Mouse (Mus musculus): Measurements from ENCODE around the gene Tmem170b. TPM values are rescaled to one million over a fixed set of nuclear protein-coding genes. Genes with fewer than 3 reads are reported as not detected.

Tmem170b gene
- polyA plus RNA-seq, 1 experiment, result 0.73 TPM

DNA sequence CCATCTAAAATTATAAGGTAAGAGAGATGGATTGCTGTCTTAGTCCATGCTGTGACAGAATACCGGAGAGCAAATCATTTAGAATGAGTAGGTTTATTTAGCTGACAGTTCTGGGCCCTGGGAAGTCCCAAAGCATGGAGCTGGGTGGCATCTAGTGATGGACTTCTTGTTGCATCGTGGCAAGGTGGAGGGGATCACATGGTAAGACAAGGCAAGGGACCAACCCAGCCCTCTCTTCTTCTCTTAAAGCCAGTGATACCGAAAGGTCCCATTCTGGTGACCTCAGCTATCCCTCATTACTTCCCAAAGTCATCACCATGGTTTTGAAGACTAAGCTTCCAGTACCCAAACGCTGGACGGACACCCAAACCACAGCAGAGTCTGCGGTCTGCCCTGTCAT lies 42.3 kb downstream of the Tmem170b start:
- no peak overlapping the region for H3ac ChIP-seq (ENCODE audit: control insufficient read depth, insufficient read length, low read depth)
- H3K79me3 ChIP-seq (ENCODE audit: low read depth), result no peaks in the 10 kb centered on the region
- no peaks in the 10 kb centered on the region for H3K36me3 ChIP-seq (ENCODE audit: control insufficient read depth, insufficient read depth)
- no peaks in the 10 kb centered on the region for H3K27me3 ChIP-seq (ENCODE audit: control insufficient read depth, insufficient read depth, insufficient read length)
- TF ChIP-seq FOSL1 (IDR thresholded peaks at IDR 0.05; ENCODE audit: insufficient read depth, low read length, poor library complexity, severe bottlenecking) (no peak), CEBPB (IDR thresholded peaks at IDR 0.05; ENCODE audit: low read depth) (no peak), MYOD1 (IDR thresholded peaks at IDR 0.05; ENCODE audit: control insufficient read depth, insufficient read length, low read depth) (no peak), USF1 (IDR thresholded peaks at IDR 0.05; ENCODE audit: low read depth) (no peak), CTCF (IDR thresholded peaks at IDR 0.05; ENCODE audit: control insufficient read depth, insufficient read depth, insufficient read length) (no peak), MAX (IDR thresholded peaks at IDR 0.05) (no peak), MYOG (IDR thresholded peaks at IDR 0.05; ENCODE audit: control insufficient read depth, extremely low read depth, insufficient read length) (no peak)
- H3K79me2 ChIP-seq (ENCODE audit: control insufficient read depth, insufficient read depth), result no peaks in the 10 kb centered on the region
- no peak overlapping the region for H3K4me3 ChIP-seq (ENCODE audit: insufficient read depth, poor library complexity, severe bottlenecking)

DNA sequence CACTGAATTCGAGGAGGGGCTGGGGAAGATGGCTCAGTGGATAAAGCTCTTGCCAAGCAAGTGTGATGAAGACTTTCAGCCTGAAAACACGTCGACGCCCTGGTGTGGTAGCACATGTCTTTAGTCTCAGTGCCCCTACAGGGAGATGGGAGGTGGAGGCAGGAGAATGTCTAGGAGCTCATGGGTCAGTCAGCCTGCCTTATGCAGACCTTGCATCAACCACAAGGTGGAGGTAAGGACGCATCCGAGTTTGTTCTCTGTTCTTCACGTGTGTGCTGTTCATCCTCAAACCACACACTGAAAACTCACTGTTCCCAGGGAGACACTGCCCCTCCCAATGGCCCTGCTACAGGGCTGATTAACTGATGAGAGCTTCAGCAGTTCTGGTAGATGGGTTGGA lies 45.0 kb downstream of the Tmem170b start:
- TF ChIP-seq MYOG (IDR thresholded peaks at IDR 0.05; ENCODE audit: control insufficient read depth, extremely low read depth, insufficient read length) (no peak), FOSL1 (IDR thresholded peaks at IDR 0.05; ENCODE audit: insufficient read depth, low read length, poor library complexity, severe bottlenecking) (no peak), CEBPB (IDR thresholded peaks at IDR 0.05; ENCODE audit: low read depth) (no peak)
- H3K79me2 ChIP-seq (ENCODE audit: control insufficient read depth, insufficient read depth), result no peaks in the 10 kb centered on the region
- H3K4me3 ChIP-seq (ENCODE audit: insufficient read depth, poor library complexity, severe bottlenecking), result no peak overlapping the region
- H3ac ChIP-seq (ENCODE audit: control insufficient read depth, insufficient read length, low read depth), result no peak overlapping the region
- H3K27me3 ChIP-seq (ENCODE audit: control insufficient read depth, insufficient read depth, insufficient read length), result no peaks in the 10 kb centered on the region
- H3K36me3 ChIP-seq (ENCODE audit: control insufficient read depth, insufficient read depth), result no peaks in the 10 kb centered on the region
- no peaks in the 10 kb centered on the region for H3K79me3 ChIP-seq (ENCODE audit: low read depth)

DNA sequence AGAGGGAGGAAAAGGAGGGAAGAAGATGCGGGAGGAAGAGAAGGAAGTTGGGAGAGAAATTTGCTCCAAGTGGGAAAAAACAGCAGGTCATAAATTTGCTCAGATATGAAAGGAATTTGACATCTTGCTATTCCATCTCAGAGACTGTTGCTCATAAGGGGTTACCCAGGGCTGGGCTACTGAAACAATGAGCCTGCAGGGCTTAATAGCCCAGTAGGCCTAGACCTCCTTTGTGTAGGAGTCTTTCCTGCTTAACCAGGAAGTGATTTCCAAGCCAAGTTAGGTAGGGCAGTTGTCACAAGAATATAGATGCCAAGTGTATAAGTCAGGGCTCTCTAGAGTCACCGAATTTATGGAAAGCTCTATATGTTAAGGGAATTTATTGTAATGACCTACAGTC lies 48.1 kb downstream of the Tmem170b start:
- no peak for TF ChIP-seq MYOG (IDR thresholded peaks at IDR 0.05; ENCODE audit: control insufficient read depth, extremely low read depth, insufficient read length)
- TF ChIP-seq MAX (IDR thresholded peaks at IDR 0.05), result no peak
- no peak for TF ChIP-seq CEBPB (IDR thresholded peaks at IDR 0.05; ENCODE audit: low read depth)
- TF ChIP-seq FOSL1 (IDR thresholded peaks at IDR 0.05; ENCODE audit: insufficient read depth, low read length, poor library complexity, severe bottlenecking), result no peak
- TF ChIP-seq MYOD1 (IDR thresholded peaks at IDR 0.05; ENCODE audit: control insufficient read depth, insufficient read length, low read depth), result no peak
- no peak for TF ChIP-seq CTCF (IDR thresholded peaks at IDR 0.05; ENCODE audit: control insufficient read depth, insufficient read depth, insufficient read length)
- no peak for TF ChIP-seq USF1 (IDR thresholded peaks at IDR 0.05; ENCODE audit: low read depth)

DNA sequence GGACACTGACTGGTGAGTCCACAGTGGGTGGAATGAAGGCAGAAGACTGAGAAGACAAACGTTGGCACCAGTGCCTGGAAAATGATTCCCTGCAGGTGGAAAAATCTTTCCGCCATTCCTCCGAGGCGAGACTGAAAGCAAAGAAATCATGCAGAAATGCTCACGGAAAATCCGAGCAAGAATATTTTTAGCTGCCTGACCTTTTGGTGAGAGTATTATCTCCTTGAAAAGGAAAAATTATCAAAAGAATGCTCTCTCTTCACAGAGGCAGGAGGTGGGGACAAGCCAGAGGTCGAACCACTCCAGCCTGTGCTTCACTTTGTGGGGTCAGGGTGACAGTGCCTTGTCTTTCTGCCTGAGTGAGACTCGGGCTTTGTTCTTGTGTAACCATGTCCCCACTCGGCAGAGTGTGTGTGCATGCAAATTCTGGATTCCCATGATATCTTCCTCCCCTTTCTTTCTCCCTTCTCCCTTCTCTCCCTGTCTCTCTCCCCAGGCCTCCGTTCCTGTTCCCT lies 49.9 kb downstream of the Tmem170b start:
- Histone ChIP-seq H3K27me3 (ENCODE audit: control insufficient read depth, insufficient read depth, insufficient read length) (no peaks in the 10 kb centered on the region), H3K79me3 (ENCODE audit: low read depth) (no peaks in the 10 kb centered on the region), H3K36me3 (ENCODE audit: control insufficient read depth, insufficient read depth) (no peaks in the 10 kb centered on the region), H3K79me2 (ENCODE audit: control insufficient read depth, insufficient read depth) (no peaks in the 10 kb centered on the region), H3K4me3 (ENCODE audit: insufficient read depth, poor library complexity, severe bottlenecking) (no peak overlapping the region), H3ac (ENCODE audit: control insufficient read depth, insufficient read length, low read depth) (no peak overlapping the region)
- TF ChIP-seq MAX (IDR thresholded peaks at IDR 0.05) (no peak), CEBPB (IDR thresholded peaks at IDR 0.05; ENCODE audit: low read depth) (no peak), CTCF (IDR thresholded peaks at IDR 0.05; ENCODE audit: control insufficient read depth, insufficient read depth, insufficient read length) (no peak), USF1 (IDR thresholded peaks at IDR 0.05; ENCODE audit: low read depth) (no peak), MYOD1 (IDR thresholded peaks at IDR 0.05; ENCODE audit: control insufficient read depth, insufficient read length, low read depth) (no peak)

More for the DNA sequence above, 48.1 kb downstream of the Tmem170b start:
- Histone ChIP-seq H3ac (ENCODE audit: control insufficient read depth, insufficient read length, low read depth) (no peak overlapping the region), H3K4me3 (ENCODE audit: insufficient read depth, poor library complexity, severe bottlenecking) (no peak overlapping the region), H3K27me3 (ENCODE audit: control insufficient read depth, insufficient read depth, insufficient read length) (no peaks in the 10 kb centered on the region), H3K36me3 (ENCODE audit: control insufficient read depth, insufficient read depth) (no peaks in the 10 kb centered on the region), H3K79me2 (ENCODE audit: control insufficient read depth, insufficient read depth) (no peaks in the 10 kb centered on the region), H3K79me3 (ENCODE audit: low read depth) (no peaks in the 10 kb centered on the region)

DNA sequence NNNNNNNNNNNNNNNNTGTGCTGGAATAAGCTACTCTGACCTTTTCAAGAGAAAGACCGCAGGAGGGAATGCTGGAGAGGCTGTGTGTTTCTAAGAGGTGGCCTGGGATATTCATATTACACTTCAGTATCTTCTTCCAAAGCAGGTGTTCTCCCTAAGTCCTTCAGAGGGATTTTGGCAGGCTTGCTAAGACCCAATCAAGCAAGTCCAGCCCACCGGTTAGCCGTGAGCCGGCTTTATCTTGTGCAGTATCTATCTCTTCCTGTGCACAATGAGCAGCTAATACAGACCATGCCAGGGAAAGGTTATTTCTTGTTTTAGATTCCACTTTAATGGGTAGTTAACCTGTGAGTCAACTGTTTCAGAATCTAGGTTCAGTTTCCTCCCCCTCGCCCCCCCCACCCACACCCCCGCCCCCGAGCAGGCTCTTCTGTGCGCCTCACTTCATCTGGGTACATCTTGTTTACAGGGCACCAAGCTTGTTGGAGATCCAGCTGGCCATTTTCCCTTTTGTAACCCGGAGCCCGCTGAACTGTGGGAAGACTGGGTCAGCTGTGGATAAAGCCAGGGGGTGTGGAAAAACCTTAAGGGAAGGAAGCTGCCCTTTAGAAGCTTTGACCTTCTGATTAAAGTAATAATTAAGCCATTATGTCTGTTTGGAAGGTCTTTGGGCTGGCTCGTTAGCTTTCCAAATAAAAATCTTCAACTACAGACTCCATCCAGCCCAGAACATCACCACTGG lies 54.5 kb downstream of the Tmem170b start:
- no peaks in the 10 kb centered on the region for H3K79me3 ChIP-seq (ENCODE audit: low read depth)
- H3K79me2 ChIP-seq (ENCODE audit: control insufficient read depth, insufficient read depth), result no peaks in the 10 kb centered on the region
- H3K27me3 ChIP-seq (ENCODE audit: control insufficient read depth, insufficient read depth, insufficient read length), result no peaks in the 10 kb centered on the region
- no peak overlapping the region for H3K4me3 ChIP-seq (ENCODE audit: insufficient read depth, poor library complexity, severe bottlenecking)
- no peaks in the 10 kb centered on the region for H3K36me3 ChIP-seq (ENCODE audit: control insufficient read depth, insufficient read depth)
- TF ChIP-seq CTCF (IDR thresholded peaks at IDR 0.05; ENCODE audit: control insufficient read depth, insufficient read depth, insufficient read length) (no peak), MAX (IDR thresholded peaks at IDR 0.05) (no peak), MYOD1 (IDR thresholded peaks at IDR 0.05; ENCODE audit: control insufficient read depth, insufficient read length, low read depth) (no peak), FOSL1 (IDR thresholded peaks at IDR 0.05; ENCODE audit: insufficient read depth, low read length, poor library complexity, severe bottlenecking) (no peak), MYOG (IDR thresholded peaks at IDR 0.05; ENCODE audit: control insufficient read depth, extremely low read depth, insufficient read length) (no peak), USF1 (IDR thresholded peaks at IDR 0.05; ENCODE audit: low read depth) (no peak), CEBPB (IDR thresholded peaks at IDR 0.05; ENCODE audit: low read depth) (no peak)
- no peak overlapping the region for H3ac ChIP-seq (ENCODE audit: control insufficient read depth, insufficient read length, low read depth)

DNA sequence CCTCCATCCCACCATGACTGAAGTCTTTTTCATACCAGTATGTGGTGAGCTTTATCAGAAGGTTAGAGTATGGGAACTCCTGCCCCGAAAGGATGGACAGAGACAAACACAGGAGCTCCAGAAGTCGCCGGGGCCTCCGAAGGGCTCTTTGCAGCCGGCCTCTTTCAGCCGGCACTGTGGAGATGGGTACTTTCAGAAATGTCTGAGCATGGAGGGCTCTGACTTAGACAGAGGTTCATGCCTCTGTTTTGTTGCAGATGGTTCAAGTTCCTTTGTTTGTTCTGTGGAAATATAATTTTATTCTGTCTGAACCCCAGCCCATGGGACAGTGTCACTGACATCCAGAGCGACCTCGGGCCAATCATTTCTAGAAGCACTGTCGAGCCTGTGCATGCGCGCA lies 55.4 kb downstream of the Tmem170b start:
- Histone ChIP-seq H3ac (ENCODE audit: control insufficient read depth, insufficient read length, low read depth) (no peak overlapping the region), H3K36me3 (ENCODE audit: control insufficient read depth, insufficient read depth) (no peaks in the 10 kb centered on the region), H3K79me3 (ENCODE audit: low read depth) (no peaks in the 10 kb centered on the region), H3K4me3 (ENCODE audit: insufficient read depth, poor library complexity, severe bottlenecking) (no peak overlapping the region), H3K27me3 (ENCODE audit: control insufficient read depth, insufficient read depth, insufficient read length) (no peaks in the 10 kb centered on the region), H3K79me2 (ENCODE audit: control insufficient read depth, insufficient read depth) (no peaks in the 10 kb centered on the region)
- TF ChIP-seq MAX (IDR thresholded peaks at IDR 0.05) (no peak), CTCF (IDR thresholded peaks at IDR 0.05; ENCODE audit: control insufficient read depth, insufficient read depth, insufficient read length) (no peak), USF1 (IDR thresholded peaks at IDR 0.05; ENCODE audit: low read depth) (no peak), MYOD1 (IDR thresholded peaks at IDR 0.05; ENCODE audit: control insufficient read depth, insufficient read length, low read depth) (no peak), CEBPB (IDR thresholded peaks at IDR 0.05; ENCODE audit: low read depth) (no peak), FOSL1 (IDR thresholded peaks at IDR 0.05; ENCODE audit: insufficient read depth, low read length, poor library complexity, severe bottlenecking) (no peak), MYOG (IDR thresholded peaks at IDR 0.05; ENCODE audit: control insufficient read depth, extremely low read depth, insufficient read length) (no peak)

All from C2C12 (cell line).